ENCODE assay signal across 12 mouse cellular contexts in the genomic region with DNA sequence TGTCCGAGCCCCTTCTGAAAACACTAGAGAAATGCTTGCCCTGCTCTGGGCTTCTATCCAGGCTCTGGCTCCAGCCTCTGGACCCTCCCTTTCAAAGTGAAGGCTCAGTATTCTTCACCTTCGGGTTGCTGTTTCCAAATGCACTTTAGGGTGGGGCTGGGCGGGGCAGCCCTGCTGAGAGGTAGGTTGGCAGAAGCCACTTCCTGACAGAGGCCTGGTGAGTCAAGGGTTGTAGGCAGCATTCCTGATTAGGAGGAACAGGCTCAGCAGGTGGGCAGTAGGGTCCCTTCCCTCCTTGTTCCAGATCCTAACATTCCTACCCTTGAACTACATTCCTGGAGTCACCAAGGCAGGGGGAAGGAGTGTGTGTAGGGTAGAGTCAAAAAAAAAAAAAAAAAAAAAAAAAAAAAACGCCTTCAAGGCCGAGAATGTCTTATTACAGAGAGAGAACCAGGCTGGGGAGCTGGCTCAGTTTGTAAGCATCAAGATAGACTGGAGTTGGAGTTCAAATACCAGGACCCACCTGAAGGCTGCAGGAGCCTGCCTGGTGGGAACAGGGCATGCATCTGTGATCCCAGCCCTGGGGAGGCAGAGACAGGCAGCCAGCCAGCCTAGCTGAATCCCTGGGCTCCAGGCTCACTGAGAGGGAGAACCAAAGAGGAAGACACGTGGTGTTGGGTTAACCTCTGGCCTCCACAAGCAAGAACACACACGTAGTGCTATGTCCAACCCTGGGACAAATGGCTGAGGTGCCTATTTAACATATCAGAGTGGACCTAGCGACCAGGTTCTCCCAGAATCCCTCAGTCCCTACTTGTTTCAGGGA. TPM values are rescaled to one million over a fixed set of nuclear protein-coding genes. Genes with fewer than 3 reads are reported as not detected.
DNase-seq lines count a peak whose midpoint lies in the region; ATAC-seq and TF ChIP-seq lines count a peak whose summit lies in the region.
"Had no signal": no experiment of that assay in that cellular context is flagged by ENCODE, and none has a peak within 500 bp of the region (broad histone marks: within the 10 kb centered on the region; RNA-seq: fewer than 3 reads in every experiment).

No protein-coding gene starts in this region.

- no peaks in the 10 kb centered on the region for H3K27me3 ChIP-seq in embryonic facial prominence, embryonic 13.5 days
- no peaks in the 10 kb centered on the region for H3K27me3 ChIP-seq in embryonic facial prominence, embryonic 10.5 days (replicated peaks; ENCODE audit: low read depth, poor library complexity, severe bottlenecking)
- no peaks in the 10 kb centered on the region for H3K27me3 ChIP-seq in ES-Bruce4 (ENCODE audit: control insufficient read depth, insufficient read depth, low read length, poor library complexity, severe bottlenecking)
- H3K27me3 ChIP-seq in intestine, postnatal 0 days (replicated peaks; ENCODE audit: control insufficient read depth, insufficient read depth, low read length): no peaks in the 10 kb centered on the region
- no peaks in the 10 kb centered on the region for H3K27me3 ChIP-seq in kidney, adult 2 months (replicated peaks; ENCODE audit: control insufficient read depth, insufficient read depth, low read length)
- H3K27me3 ChIP-seq in midbrain, embryonic 13.5 days: no peaks in the 10 kb centered on the region

- H3K36me3 ChIP-seq in embryonic facial prominence, embryonic 13.5 days: no peaks in the 10 kb centered on the region
- no peaks in the 10 kb centered on the region for H3K36me3 ChIP-seq in embryonic facial prominence, embryonic 10.5 days (replicated peaks)
- H3K36me3 ChIP-seq in ES-Bruce4 (ENCODE audit: control insufficient read depth, insufficient read depth, low read length, poor library complexity, severe bottlenecking): no peaks in the 10 kb centered on the region
- H3K36me3 ChIP-seq in intestine, postnatal 0 days (ENCODE audit: control insufficient read depth, insufficient read depth): no peaks in the 10 kb centered on the region
- no peaks in the 10 kb centered on the region for H3K36me3 ChIP-seq in kidney, adult 2 months (ENCODE audit: control insufficient read depth, insufficient read depth, low read length)
- no peaks in the 10 kb centered on the region for H3K36me3 ChIP-seq in midbrain, embryonic 13.5 days

- no peaks in the 10 kb centered on the region for H3K9me3 ChIP-seq in embryonic facial prominence, embryonic 13.5 days
- H3K9me3 ChIP-seq in embryonic facial prominence, embryonic 10.5 days: no peaks in the 10 kb centered on the region
- no peaks in the 10 kb centered on the region for H3K9me3 ChIP-seq in ES-Bruce4 (replicated peaks; ENCODE audit: control insufficient read depth, insufficient read depth, low read length, poor library complexity, severe bottlenecking)
- no peaks in the 10 kb centered on the region for H3K9me3 ChIP-seq in intestine, postnatal 0 days (ENCODE audit: control insufficient read depth)
- no peaks in the 10 kb centered on the region for H3K9me3 ChIP-seq in midbrain, embryonic 13.5 days

- WGBS in embryonic facial prominence, embryonic 13.5 days: 43% methylated on average over 8 of the region's 8 CpGs
- WGBS in embryonic facial prominence, embryonic 10.5 days: 49% methylated on average over 8 of the region's 8 CpGs
- WGBS in intestine, postnatal 0 days: 30% methylated on average over 8 of the region's 8 CpGs
- WGBS in kidney, adult 2 months: 57% methylated on average over 8 of the region's 8 CpGs
- 60% methylated on average over 8 of the region's 8 CpGs for WGBS in midbrain, embryonic 13.5 days

- no peak for TF ChIP-seq POLR2A in ES-Bruce4 (IDR thresholded peaks at IDR 0.05; ENCODE audit: insufficient read depth, low read length)
- TF ChIP-seq POLR2A in kidney, adult 2 months (IDR thresholded peaks at IDR 0.05; ENCODE audit: low read depth, low read length): no peak

- no peak overlapping the region for H3K4me2 ChIP-seq in embryonic facial prominence, embryonic 13.5 days
- H3K4me2 ChIP-seq in intestine, postnatal 0 days (replicated peaks; ENCODE audit: low read depth): 0 out of 2 replicates have a peak overlapping the region, but pooled peaks have one; percentile 7
- no peak overlapping the region for H3K4me2 ChIP-seq in midbrain, embryonic 13.5 days (replicated peaks)

- DNase-seq in embryonic facial prominence, embryonic 10.5 days (ENCODE audit: low spot score): no peak
- DNase-seq in retina, postnatal 1 day: no peak
- DNase-seq in kidney, adult 2 months: no peak
- DNase-seq: cerebellum, adult 9-11 months; gastrocnemius, postnatal 25 days; layer of hippocampus, postnatal 36 days had no signal

- no peak overlapping the region for H3K4me3 ChIP-seq in embryonic facial prominence, embryonic 13.5 days
- no peak overlapping the region for H3K4me3 ChIP-seq in embryonic facial prominence, embryonic 10.5 days
- no peak overlapping the region for H3K4me3 ChIP-seq in ES-Bruce4 (ENCODE audit: low read depth, low read length)
- H3K4me3 ChIP-seq in intestine, postnatal 0 days (ENCODE audit: low read depth, low read length): no peak overlapping the region
- H3K4me3 ChIP-seq in kidney, adult 2 months (ENCODE audit: insufficient read depth, low read depth, low read length): no peak overlapping the region
- no peak overlapping the region for H3K4me3 ChIP-seq in midbrain, embryonic 13.5 days (replicated peaks)
- H3K4me3 ChIP-seq: megakaryocyte, embryonic 14.5 days had no signal

- H3K4me1 ChIP-seq in embryonic facial prominence, embryonic 13.5 days: peaks cover 16% of the 10 kb centered on the region
- H3K4me1 ChIP-seq in embryonic facial prominence, embryonic 10.5 days: peaks cover 35% of the 10 kb centered on the region
- peaks cover 14% of the 10 kb centered on the region for H3K4me1 ChIP-seq in ES-Bruce4 (ENCODE audit: control insufficient read depth, insufficient read depth, low read length)
- H3K4me1 ChIP-seq in intestine, postnatal 0 days (replicated peaks; ENCODE audit: control insufficient read depth, insufficient read depth, low read length): peaks cover 4% of the 10 kb centered on the region; the same call in 1 of the 2 replicates
- H3K4me1 ChIP-seq in kidney, adult 2 months (ENCODE audit: control insufficient read depth, insufficient read depth, low read length): no peaks in the 10 kb centered on the region; the same call in 1 of the 2 replicates
- H3K4me1 ChIP-seq in midbrain, embryonic 13.5 days (replicated peaks): peaks cover 17% of the 10 kb centered on the region

- no peak for TF ChIP-seq CTCF in ES-Bruce4 (IDR thresholded peaks at IDR 0.05; ENCODE audit: low read depth, low read length)
- TF ChIP-seq CTCF in intestine, postnatal 0 days (IDR thresholded peaks at IDR 0.05; ENCODE audit: low read depth): no peak
- no peak for TF ChIP-seq CTCF in kidney, adult 2 months (conservative IDR thresholded peaks at IDR 0.05; ENCODE audit: insufficient read depth, insufficient read length, low read depth, low read length)

- peak overlapping the region; percentile 62 for H3K27ac ChIP-seq in embryonic facial prominence, embryonic 13.5 days
- no peak overlapping the region for H3K27ac ChIP-seq in embryonic facial prominence, embryonic 10.5 days (replicated peaks)
- peak overlapping the region; percentile 74 for H3K27ac ChIP-seq in ES-Bruce4 (ENCODE audit: insufficient read depth, low read length)
- no peak overlapping the region for H3K27ac ChIP-seq in intestine, postnatal 0 days (ENCODE audit: low read depth, low read length)
- no peak overlapping the region for H3K27ac ChIP-seq in kidney, adult 2 months (ENCODE audit: insufficient read depth, low read depth, low read length)
- no peak overlapping the region for H3K27ac ChIP-seq in midbrain, embryonic 13.5 days

- H3K9ac ChIP-seq in embryonic facial prominence, embryonic 13.5 days: no peak overlapping the region
- H3K9ac ChIP-seq in ES-Bruce4 (ENCODE audit: low read depth, poor library complexity, severe bottlenecking): no peak overlapping the region
- no peak overlapping the region for H3K9ac ChIP-seq in intestine, postnatal 0 days (ENCODE audit: low read depth, low read length)
- H3K9ac ChIP-seq in midbrain, embryonic 13.5 days (replicated peaks): no peak overlapping the region

- TF ChIP-seq EP300 in ES-Bruce4 (IDR thresholded peaks at IDR 0.05; ENCODE audit: insufficient read depth, low read depth, low read length): 0 out of 2 replicates have a peak, but pooled peaks have one; percentile 52

- ATAC-seq in embryonic facial prominence, embryonic 13.5 days (ENCODE audit: insufficient number of reproducible peaks, insufficient read depth, low FRiP score, low TSS enrichment, low read depth): no peak
- ATAC-seq in intestine, postnatal 0 days: peak; percentile 52
- peak; percentile 38; the same call in 1 of the 2 replicates for ATAC-seq in megakaryocyte progenitor cell, adult 5-6 weeks (replicated peaks; ENCODE audit: poor library complexity)
- no peak for ATAC-seq in midbrain, embryonic 13.5 days

RNA-seq across cellular contexts. Expression of a gene that starts 5.4 kb away (rescaled TPM):
- 57.2 and 59.2 TPM in 2 replicates for polyA plus RNA-seq in embryonic facial prominence, embryonic 13.5 days (2015; fragmentation: Nextera tagmentation; extraction: Ambion mirVana)
- polyA plus RNA-seq in embryonic facial prominence, embryonic 10.5 days (2016; fragmentation: Nextera tagmentation; extraction: Ambion mirVana): 43.9 and 46.4 TPM in 2 replicates
- polyA plus RNA-seq in ES-Bruce4 (2011; ENCODE audit: insufficient read depth, insufficient read length, low read depth, missing spikeins): 65.5 and 71.6 TPM in 2 replicates
- 13.9 and 15.3 TPM in 2 replicates for polyA plus RNA-seq in intestine, postnatal 0 days (2015; fragmentation: Nextera tagmentation; extraction: Ambion mirVana)
- total RNA-seq in megakaryocyte progenitor cell, adult 5-6 weeks (2015): 3.3 and 3.5 TPM in 2 replicates
- 6.5 and 6.8 TPM in 2 replicates for total RNA-seq in megakaryocyte progenitor cell, adult 5-6 weeks (2017)
- polyA plus RNA-seq in kidney, adult 2 months (2012; rRNA removed): 32.3 and 33.4 TPM in 2 replicates
- polyA plus RNA-seq in midbrain, embryonic 13.5 days (2015; fragmentation: Nextera tagmentation; extraction: Ambion mirVana): 20.9 and 27.5 TPM in 2 replicates

RNA-seq across cellular contexts. Expression of a gene that starts 23.4 kb away (rescaled TPM):
- 18.1 and 22.8 TPM in 2 replicates for polyA plus RNA-seq in embryonic facial prominence, embryonic 13.5 days (2015; fragmentation: Nextera tagmentation; extraction: Ambion mirVana)
- 24.4 and 25.1 TPM in 2 replicates for polyA plus RNA-seq in embryonic facial prominence, embryonic 10.5 days (2016; fragmentation: Nextera tagmentation; extraction: Ambion mirVana)
- polyA plus RNA-seq in ES-Bruce4 (2011; ENCODE audit: insufficient read depth, insufficient read length, low read depth, missing spikeins): 21.1 and 22.0 TPM in 2 replicates
- 12.1 and 12.2 TPM in 2 replicates for polyA plus RNA-seq in intestine, postnatal 0 days (2015; fragmentation: Nextera tagmentation; extraction: Ambion mirVana)
- 2.9 and 4.7 TPM in 2 replicates for total RNA-seq in megakaryocyte progenitor cell, adult 5-6 weeks (2015)
- total RNA-seq in megakaryocyte progenitor cell, adult 5-6 weeks (2017): 1.6 and 3.7 TPM in 2 replicates
- polyA plus RNA-seq in kidney, adult 2 months (2012; rRNA removed): 10.2 and 13.2 TPM in 2 replicates
- 165 and 168 TPM in 2 replicates for polyA plus RNA-seq in midbrain, embryonic 13.5 days (2015; fragmentation: Nextera tagmentation; extraction: Ambion mirVana)

Comparison
In these comparisons a context has a peak if more than half of its experiments do, and no peak if none do; other contexts are left out.
1. H3K27ac ChIP-seq: peak in embryonic facial prominence, embryonic 13.5 days (single experiment) and ES-Bruce4 (single experiment); none in embryonic facial prominence, embryonic 10.5 days (single experiment), intestine, postnatal 0 days (single experiment), kidney, adult 2 months (single experiment) and midbrain, embryonic 13.5 days (single experiment).
2. ATAC-seq: peak in intestine, postnatal 0 days (single experiment) and megakaryocyte progenitor cell, adult 5-6 weeks (single experiment); none in embryonic facial prominence, embryonic 13.5 days (single experiment) and midbrain, embryonic 13.5 days (single experiment).